Mouse (Mus musculus) forebrain, embryonic 14.5 days (tissue): ENCODE data around the gene Rsph6a. TPM values are rescaled to one million over a fixed set of nuclear protein-coding genes. Genes with fewer than 3 reads are reported as not detected.

Source experiments
- ATAC-seq: fragments of 200-750 bp; cut with Nextera tagmentation; 2 replicates; pipeline ENCODE4 v1.8.0; 2017; ENCODE audit warnings: mild to moderate bottlenecking, moderate library complexity
- DNase-seq: peaks from one replicate; pipeline ENCODE4 v3.0.0-alpha.2; 2015; ENCODE audit warnings: low spot score
- H3K27ac ChIP-seq: fragments of 300-500 bp; sonication (generic); 2 replicates; pipeline ENCODE4 v1.5.1; 2014; ENCODE audit warnings: low read depth, mild to moderate bottlenecking, control low read depth, low read length, moderate library complexity
- H3K27me3 ChIP-seq: fragments of 300-500 bp; sonication (generic); replicated peaks from 2 replicates; pipeline ENCODE4 v1.6.1; 2014; ENCODE audit warnings: low read length, control low read depth, mixed read lengths; ENCODE audit not compliant: control insufficient read depth, insufficient read depth
- H3K36me3 ChIP-seq: fragments of 300-500 bp; sonication (generic); 2 replicates; pipeline ENCODE4 v1.6.1; 2014; ENCODE audit warnings: low read length, control low read depth; ENCODE audit not compliant: control insufficient read depth, insufficient read depth
- H3K4me1 ChIP-seq: fragments of 300-500 bp; sonication (generic); 2 replicates; pipeline ENCODE4 v1.6.1; 2014; ENCODE audit warnings: antibody characterized with exemption, low read length, control low read depth; ENCODE audit not compliant: control insufficient read depth, insufficient read depth
- H3K4me2 ChIP-seq: fragments of 300-500 bp; sonication (generic); 2 replicates; pipeline ENCODE4 v1.6.1; 2014; ENCODE audit warnings: mild to moderate bottlenecking, control low read depth, low read length
- H3K4me3 ChIP-seq: fragments of 300-500 bp; sonication (generic); 2 replicates; pipeline ENCODE4 v1.5.1; 2014; ENCODE audit warnings: low read depth, low read length, control low read depth
- H3K9ac ChIP-seq: fragments of 300-500 bp; sonication (generic); 2 replicates; pipeline ENCODE4 v1.6.1; 2014; ENCODE audit warnings: mild to moderate bottlenecking, low read length, control low read depth, moderate library complexity
- H3K9me3 ChIP-seq: fragments of 300-500 bp; sonication (generic); replicated peaks from 2 replicates; pipeline ENCODE4 v1.6.1; 2016; ENCODE audit warnings: low read length, control low read depth, mixed read lengths; ENCODE audit not compliant: control insufficient read depth
- WGBS: fragments of 180-500 bp; shearing (Covaris S2); extraction: QIAGEN DNeasy Blood & Tissue Kit; methylation state at CpG from one replicate; pipeline ENCODE4 v1.1.7; 2014; 5-methylcytosine and 5-hydroxymethylcytosine counted together
- polyA plus RNA-seq: library from polyadenylated mRNA; unstranded; fragments of >200 nt; fragmentation: Nextera tagmentation; extraction: Ambion mirVana; gene quantifications from 2 replicates; pipeline ENCODE4 v1.2.1, GENCODE M21; 2014

The Rsph6a gene
- not detected in 2 replicates for polyA plus RNA-seq

DNA sequence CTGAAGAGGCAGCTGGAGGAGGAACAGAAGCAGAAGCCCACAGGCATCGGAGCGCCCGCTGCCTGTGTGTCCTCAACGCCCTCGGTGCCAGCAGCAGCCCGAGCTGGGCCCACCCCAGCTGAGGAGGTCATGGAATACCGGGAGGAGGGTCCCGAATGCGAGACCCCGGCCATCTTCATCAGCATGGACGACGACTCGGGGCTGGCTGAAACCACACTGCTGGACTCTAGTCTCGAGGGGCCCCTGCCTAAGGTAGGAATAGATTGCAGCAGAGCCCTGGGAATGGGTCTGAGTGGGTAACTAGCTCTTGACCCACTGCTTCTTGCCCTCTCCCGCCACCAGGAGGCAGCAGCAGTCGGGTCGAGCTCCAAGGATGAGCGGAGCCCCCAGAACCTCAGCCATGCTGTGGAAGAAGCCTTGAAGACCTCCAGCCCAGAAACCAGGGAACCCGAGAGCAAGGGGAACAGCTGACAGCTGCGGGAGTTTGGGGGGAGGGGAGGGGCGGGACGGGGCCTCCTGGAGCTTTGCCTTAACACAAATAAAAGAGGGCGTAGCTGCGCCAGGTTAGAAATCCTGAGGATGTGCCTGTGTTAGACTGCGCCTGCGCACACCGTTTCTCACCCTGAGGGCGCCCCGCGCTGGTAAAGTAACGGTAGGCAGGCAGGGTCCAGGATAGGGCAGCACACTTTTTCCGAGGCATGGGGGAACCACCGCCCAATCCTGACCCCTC, at the start of gene Rsph6a:
Gene Rsph6a, plus strand, starts transcription at position 644 of the 730 bp plus-strand sequence.
- ATAC-seq, result peak; percentile 74
- H3K9ac ChIP-seq, result peak within 1 kb of the TSS; percentile 37
- H3K4me2 ChIP-seq, result peak within 1 kb of the TSS; percentile 47
- peaks cover 31% of the 10 kb centered on the region for H3K36me3 ChIP-seq
- peak within 1 kb of the TSS; percentile 14; the same call in 1 of the 2 replicates for H3K27ac ChIP-seq
- H3K4me3 ChIP-seq, result peak within 1 kb of the TSS; percentile 11; the same call in 1 of the 2 replicates
- H3K9me3 ChIP-seq, result no peaks in the 10 kb centered on the region
- H3K27me3 ChIP-seq, result no peaks in the 10 kb centered on the region
- peak; percentile 72 for DNase-seq
- 27% methylated on average over 33 of the region's 33 CpGs for WGBS
- no peaks in the 10 kb centered on the region for H3K4me1 ChIP-seq

DNA sequence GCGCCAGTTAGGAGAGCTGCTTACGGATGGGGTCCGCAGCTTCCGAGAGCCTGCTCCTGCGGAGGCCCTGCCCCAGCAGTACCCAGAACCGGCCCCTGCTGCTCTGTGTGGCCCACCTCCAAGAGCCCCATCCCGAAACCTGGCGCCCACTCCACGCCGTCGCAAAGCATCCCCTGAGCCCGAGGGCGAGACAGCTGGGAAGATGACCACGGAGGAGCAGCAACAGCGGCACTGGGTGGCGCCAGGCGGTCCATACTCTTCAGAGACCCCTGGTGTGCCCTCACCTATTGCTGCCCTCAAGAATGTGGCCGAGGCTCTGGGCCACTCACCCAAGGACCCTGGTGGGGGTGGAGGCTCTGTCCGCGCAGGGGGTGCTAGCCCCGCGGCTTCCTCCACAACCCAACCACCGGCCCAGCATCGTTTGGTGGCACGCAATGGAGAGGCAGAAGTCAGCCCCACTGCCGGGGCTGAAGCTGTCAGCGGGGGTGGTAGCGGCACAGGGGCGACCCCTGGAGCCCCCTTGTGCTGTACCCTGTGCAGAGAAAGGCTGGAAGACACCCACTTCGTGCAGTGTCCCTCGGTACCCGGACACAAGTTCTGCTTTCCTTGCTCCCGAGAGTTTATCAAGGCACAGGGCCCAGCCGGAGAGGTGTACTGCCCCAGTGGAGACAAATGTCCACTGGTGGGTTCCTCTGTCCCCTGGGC, 48.9 kb upstream of the Rsph6a start:
- Histone ChIP-seq H3K4me2 (peak overlapping the region; percentile 99), H3K27me3 (no peaks in the 10 kb centered on the region), H3K36me3 (peaks cover 30% of the 10 kb centered on the region), H3K9me3 (no peaks in the 10 kb centered on the region), H3K4me1 (peaks cover 14% of the 10 kb centered on the region), H3K4me3 (peak overlapping the region; percentile 92), H3K9ac (peak overlapping the region; percentile 93; the same call in 1 of the 2 replicates), H3K27ac (no peak overlapping the region)
- DNase-seq (no peak), ATAC-seq (no peak)
- WGBS, result 77% methylated on average over 34 of the region's 34 CpGs

DNA sequence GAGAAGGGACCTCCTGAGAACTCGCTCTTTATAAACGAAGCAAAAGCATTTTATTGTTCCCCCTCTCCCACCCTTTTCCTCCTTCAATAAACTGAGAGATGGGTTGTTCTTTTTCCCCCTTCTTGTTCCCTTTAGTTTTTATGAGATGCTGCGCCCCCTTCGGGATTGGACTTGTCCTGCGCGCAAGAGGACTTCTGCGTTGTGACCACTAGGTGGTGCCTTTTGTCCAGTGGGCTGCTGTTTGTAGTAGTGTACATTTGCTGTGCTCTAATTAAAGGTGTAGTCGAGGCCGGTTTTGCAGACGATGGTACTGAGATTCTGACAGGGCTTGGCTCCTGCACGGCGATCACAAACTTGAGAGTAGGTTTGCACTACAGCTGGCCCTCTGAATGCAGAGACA, 48.0 kb upstream of the Rsph6a start:
- 8% methylated on average over 12 of the region's 12 CpGs for WGBS
- H3K4me2 ChIP-seq, result peak overlapping the region; percentile 99
- H3K4me1 ChIP-seq, result peaks cover 14% of the 10 kb centered on the region
- no peak overlapping the region for H3K9ac ChIP-seq
- ATAC-seq (peak; percentile 19; the same call in 1 of the 2 replicates), DNase-seq (peak; percentile 93)
- H3K27ac ChIP-seq, result no peak overlapping the region
- no peaks in the 10 kb centered on the region for H3K9me3 ChIP-seq
- no peak overlapping the region for H3K4me3 ChIP-seq
- H3K36me3 ChIP-seq, result peaks cover 30% of the 10 kb centered on the region
- no peaks in the 10 kb centered on the region for H3K27me3 ChIP-seq

DNA sequence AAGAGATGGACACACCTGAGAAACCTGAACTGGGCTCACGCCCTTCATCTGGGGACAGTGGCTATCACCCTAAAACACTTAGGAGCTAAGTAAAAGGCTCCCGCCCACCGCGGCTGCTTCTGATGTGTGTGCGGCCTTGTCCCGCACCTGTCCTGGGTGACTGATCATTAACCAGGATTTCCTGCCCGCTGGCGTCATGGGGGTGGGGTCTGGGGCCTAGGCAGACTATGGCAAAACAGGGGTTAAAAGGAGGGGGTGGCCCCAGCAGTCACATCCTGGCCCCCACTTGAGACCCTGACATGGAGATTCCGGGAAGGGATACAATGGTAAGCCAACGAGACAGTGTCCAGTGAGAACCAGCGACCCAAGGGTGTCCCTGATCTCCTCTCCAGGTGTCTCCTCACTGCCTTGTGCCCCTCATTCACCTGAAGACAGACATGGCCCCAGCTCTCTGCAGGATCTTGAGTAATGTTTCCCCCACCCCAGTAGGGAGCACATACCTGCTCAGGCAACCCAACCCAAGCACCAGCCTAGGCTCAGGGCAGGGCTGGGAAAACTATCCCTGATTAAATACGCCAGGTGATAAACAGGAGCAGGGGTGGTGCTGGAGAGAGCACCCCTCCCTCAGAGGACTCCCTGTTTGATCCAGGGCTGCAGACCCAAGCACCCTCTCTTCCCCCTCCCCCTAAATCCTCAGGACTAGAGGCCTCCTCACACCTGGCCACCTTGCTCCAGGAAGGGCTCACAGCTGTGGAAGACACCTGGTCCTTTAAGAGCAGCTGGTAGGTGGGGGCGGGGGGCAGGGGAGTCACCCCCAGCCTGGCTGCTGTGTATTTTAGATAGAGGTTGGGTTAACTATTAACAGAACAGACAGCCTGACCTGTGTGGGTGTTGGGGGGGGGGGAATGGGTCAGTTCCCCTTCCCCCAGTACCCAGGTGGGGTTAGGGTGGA, 47.2 kb upstream of the Rsph6a start:
- WGBS, result 84% methylated on average over 13 of the region's 13 CpGs
- ATAC-seq (no peak), DNase-seq (no peak)
- H3K9ac ChIP-seq, result no peak overlapping the region
- no peaks in the 10 kb centered on the region for H3K9me3 ChIP-seq
- no peak overlapping the region for H3K4me3 ChIP-seq
- H3K4me1 ChIP-seq, result peaks cover 14% of the 10 kb centered on the region
- peaks cover 30% of the 10 kb centered on the region for H3K36me3 ChIP-seq
- H3K4me2 ChIP-seq, result no peak overlapping the region
- no peak overlapping the region for H3K27ac ChIP-seq
- no peaks in the 10 kb centered on the region for H3K27me3 ChIP-seq

DNA sequence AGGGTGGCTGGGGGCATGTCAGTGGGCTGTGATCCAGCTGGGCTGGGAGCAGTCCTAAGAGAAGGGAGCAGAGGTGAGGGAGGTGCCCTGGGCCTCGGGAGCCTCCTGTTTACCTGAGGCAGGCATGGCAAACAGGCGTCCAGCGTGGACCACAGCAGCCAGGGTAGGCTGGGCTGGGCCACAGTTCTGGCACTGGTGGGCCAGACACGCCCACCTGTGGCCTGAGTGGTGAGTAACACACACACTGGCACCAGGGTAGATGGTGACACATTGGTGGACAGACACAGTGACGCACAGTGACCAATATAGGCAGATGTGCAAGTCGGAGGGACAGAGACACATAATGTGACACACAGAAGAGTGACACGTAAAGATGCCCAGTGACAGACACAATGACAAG, 43.9 kb upstream of the Rsph6a start:
- no peak for ATAC-seq
- Histone ChIP-seq H3K27ac (no peak overlapping the region), H3K9me3 (no peaks in the 10 kb centered on the region), H3K4me2 (no peak overlapping the region), H3K4me1 (peaks cover 3% of the 10 kb centered on the region), H3K36me3 (peaks cover 22% of the 10 kb centered on the region), H3K4me3 (no peak overlapping the region), H3K9ac (no peak overlapping the region), H3K27me3 (no peaks in the 10 kb centered on the region)
- 84% methylated on average over 7 of the region's 7 CpGs for WGBS
- DNase-seq, result no peak

DNA sequence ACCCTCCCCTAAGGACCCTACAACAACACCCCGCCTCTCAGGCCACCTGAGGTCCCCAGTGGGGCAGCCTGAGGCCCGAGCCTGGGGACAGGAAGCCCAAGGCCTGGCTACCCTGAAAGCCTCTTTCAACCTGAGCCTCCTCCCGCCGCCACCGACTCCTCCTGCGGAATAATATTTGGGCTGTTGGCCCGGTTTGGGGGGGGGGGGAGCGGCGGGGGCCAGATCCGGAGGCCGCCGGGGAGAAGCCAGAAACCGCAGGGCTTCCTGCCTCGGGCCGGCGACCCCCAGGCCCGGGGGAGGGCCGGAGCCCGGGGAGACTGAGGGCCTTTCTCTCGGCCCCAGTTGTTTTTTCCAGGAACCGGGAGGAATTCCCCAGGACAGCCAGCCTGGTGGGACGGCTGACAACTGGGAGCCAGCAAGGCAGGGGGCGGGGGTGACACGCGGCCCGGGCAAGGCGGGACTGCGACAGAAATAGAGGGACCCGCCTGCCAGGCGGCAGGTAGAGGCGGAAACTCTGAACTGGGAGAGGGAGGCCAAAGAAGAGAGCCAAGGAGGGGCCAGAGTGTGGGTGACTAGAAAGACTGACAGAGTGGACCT, 42.4 kb upstream of the Rsph6a start:
- Histone ChIP-seq H3K9ac (peak overlapping the region; percentile 63), H3K9me3 (no peaks in the 10 kb centered on the region), H3K27ac (no peak overlapping the region), H3K4me1 (no peaks in the 10 kb centered on the region; the same call in 1 of the 2 replicates), H3K4me2 (peak overlapping the region; percentile 53), H3K4me3 (peak overlapping the region; percentile 17; the same call in 1 of the 2 replicates), H3K36me3 (peaks cover 10% of the 10 kb centered on the region), H3K27me3 (no peaks in the 10 kb centered on the region)
- no peak for DNase-seq
- ATAC-seq, result peak; percentile 21; the same call in 1 of the 2 replicates
- 4% methylated on average over 29 of the region's 31 CpGs for WGBS

DNA sequence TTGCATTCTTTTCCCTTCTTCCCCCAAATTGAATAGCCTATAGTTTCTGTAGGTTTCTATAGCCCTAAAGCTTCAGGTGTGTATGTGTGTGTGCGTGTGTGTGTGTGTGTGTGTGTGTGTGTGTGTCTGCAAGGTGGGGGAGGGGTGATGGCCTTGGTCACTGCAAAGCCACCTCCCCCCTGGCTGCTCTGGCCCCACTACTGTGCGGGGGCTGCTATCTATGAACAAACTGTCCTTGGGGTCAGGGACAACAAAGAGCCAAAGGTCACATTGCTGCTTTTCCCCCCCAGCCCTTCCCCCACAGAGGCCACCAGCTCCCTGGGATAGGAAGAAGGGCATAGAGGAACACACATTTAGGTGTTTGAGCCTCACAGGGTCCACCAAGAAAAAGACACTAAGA, 41.6 kb upstream of the Rsph6a start:
- Histone ChIP-seq H3K27me3 (no peaks in the 10 kb centered on the region), H3K36me3 (0 out of 2 replicates have a peak, but pooled peaks cover 3% of the 10 kb centered on the region), H3K4me3 (no peak overlapping the region), H3K27ac (no peak overlapping the region), H3K9me3 (no peaks in the 10 kb centered on the region), H3K9ac (no peak overlapping the region), H3K4me1 (no peaks in the 10 kb centered on the region; the same call in 1 of the 2 replicates), H3K4me2 (no peak overlapping the region)
- ATAC-seq (no peak), DNase-seq (no peak)
- WGBS, result 70% methylated on average over 2 of the region's 2 CpGs

DNA sequence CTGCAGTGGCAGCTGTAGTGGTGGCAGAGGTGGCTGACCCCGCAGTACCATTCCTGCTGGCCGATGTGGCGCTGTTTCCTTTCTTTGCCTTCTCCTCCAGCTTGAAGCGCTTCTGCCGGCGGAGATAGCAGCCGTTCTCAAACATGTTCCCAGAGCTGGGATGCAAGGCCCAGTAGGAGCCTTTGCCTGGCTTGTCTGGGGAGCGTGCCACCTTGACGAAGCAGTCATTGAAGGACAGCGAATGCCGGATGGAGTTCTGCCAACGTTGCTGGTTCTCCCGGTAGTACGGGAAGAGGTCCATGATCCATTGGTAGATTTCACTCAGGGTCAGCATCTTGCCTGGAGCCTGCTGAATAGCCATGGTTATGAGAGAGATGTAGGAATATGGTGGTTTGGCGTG, 40.0 kb upstream of the Rsph6a start:
- Histone ChIP-seq H3K36me3 (no peaks in the 10 kb centered on the region), H3K9ac (no peak overlapping the region), H3K4me1 (no peaks in the 10 kb centered on the region; the same call in 1 of the 2 replicates), H3K27ac (no peak overlapping the region), H3K4me2 (no peak overlapping the region), H3K4me3 (no peak overlapping the region), H3K27me3 (no peaks in the 10 kb centered on the region), H3K9me3 (no peaks in the 10 kb centered on the region)
- 69% methylated on average over 15 of the region's 15 CpGs for WGBS
- DNase-seq (no peak), ATAC-seq (no peak)
